Mouse (Mus musculus) lung, postnatal 0 days (tissue): ENCODE results near the gene Clba1.

Experiments
- CTCF ChIP-seq: IDR thresholded peaks from 2 replicates; pipeline ENCODE4 v1.5.1; 2016; ENCODE audit warnings: antibody characterized with exemption, mild to moderate bottlenecking
- EP300 ChIP-seq: IDR thresholded peaks from 2 replicates; pipeline ENCODE4 v1.6.1; 2016; ENCODE audit warnings: antibody characterized with exemption, mild to moderate bottlenecking, control low read depth

DNA sequence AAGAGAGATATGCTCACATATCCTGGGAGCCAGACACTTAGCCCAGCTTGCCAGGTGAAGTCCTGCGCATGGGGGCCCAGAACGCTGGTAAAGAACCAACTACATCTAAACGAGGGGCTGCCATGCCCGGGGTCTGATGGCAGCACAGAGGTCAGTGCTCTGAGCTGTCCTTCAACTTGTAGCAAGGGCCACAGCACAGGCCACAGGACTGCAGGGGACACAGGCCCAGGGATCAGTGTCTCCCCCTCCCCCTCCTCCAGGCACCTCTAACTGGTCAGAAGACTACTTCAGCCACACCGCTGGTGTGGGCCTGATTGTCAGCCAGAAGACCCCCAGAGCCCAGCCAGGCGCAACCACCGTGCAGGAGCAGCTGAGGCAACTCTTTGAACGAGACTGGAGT is 40.6 kb upstream of the Clba1 start:
- TF ChIP-seq CTCF (no peak), EP300 (no peak)
